Mouse (Mus musculus): Measurements from ENCODE around the gene Adarb1. TPM values are rescaled to one million over a fixed set of nuclear protein-coding genes. Genes with fewer than 3 reads are reported as not detected.

Adarb1 gene
- polyA plus RNA-seq, 1 experiment from 2014 or later = 41.0 TPM

DNA sequence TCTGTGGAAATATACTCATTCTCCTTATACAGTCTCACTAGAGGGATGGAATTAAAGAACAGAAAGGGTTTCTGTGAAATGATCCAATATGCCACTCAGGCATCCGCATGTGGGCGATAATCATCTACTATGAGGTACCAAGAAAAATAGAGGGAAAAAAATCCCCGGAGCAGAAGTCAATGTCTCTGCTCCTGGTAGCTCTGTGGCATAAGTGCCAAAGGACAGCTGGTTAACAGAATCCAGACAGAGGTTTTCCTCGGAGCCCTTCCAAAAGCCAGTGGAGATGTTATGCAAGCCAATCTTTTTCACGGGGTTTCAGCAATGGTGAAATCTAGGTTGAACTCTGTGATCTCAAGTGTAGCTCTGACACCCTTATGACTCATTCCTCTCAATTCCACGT lies 11.6 kb downstream of the Adarb1 start:
- ATAC-seq (ENCODE audit: borderline replicate concordance, extremely low read depth, low FRiP score, low TSS enrichment) = no peak
- H3K36me3 ChIP-seq = no peaks in the 10 kb centered on the region
- H3K27me3 ChIP-seq = no peaks in the 10 kb centered on the region
- H3K4me2 ChIP-seq = no peak overlapping the region
- WGBS = 67% methylated on average over 6 of the region's 6 CpGs
- H3K4me1 ChIP-seq = no peaks in the 10 kb centered on the region
- H3K4me3 ChIP-seq = no peak overlapping the region
- no peak overlapping the region for H3K27ac ChIP-seq
- no peak overlapping the region for H3K9ac ChIP-seq
- H3K9me3 ChIP-seq = no peaks in the 10 kb centered on the region

DNA sequence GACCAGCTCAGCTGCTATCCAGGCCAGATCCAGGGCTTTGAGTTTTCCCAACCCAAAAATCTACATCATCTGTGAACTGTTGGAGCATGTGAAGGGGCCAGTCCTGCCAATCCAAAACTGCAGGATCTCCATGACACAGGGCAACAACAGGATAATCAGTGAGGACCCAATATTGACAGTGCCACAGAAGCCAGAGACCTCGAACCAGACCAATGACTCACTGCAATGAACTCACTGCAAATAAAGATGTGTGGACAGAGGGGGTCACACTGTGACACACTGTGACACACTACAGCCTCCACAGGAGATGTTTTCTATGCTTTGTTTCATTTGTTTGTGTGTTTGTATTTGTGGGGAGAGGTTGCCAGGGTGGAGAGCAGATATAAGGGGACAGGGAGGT lies 15.6 kb downstream of the Adarb1 start:
- Histone ChIP-seq H3K9me3 (no peaks in the 10 kb centered on the region), H3K27me3 (no peaks in the 10 kb centered on the region), H3K4me1 (peaks cover 4% of the 10 kb centered on the region), H3K9ac (no peak overlapping the region), H3K36me3 (no peaks in the 10 kb centered on the region), H3K4me2 (no peak overlapping the region), H3K27ac (no peak overlapping the region), H3K4me3 (no peak overlapping the region)
- no peak for ATAC-seq (ENCODE audit: borderline replicate concordance, extremely low read depth, low FRiP score, low TSS enrichment)
- WGBS = 68% methylated on average over 1 of the region's 1 CpGs

DNA sequence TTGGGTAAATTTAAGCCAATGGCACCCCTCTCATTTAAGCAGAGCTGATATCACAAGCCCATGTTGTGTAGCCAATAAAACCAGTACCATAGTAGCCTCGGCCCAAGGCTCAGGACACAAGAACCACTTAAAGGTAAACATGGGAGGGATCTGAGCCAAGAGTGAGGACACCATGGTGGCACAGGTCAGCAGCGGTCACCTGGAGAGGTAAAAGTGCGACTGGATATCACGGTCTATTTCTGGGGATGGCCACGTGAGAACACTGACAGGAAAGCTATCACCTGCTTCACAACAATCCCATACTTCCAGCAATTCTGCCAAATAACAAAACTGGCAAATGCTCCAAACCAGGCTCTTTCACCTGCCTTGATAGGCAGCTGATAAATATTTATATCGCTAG lies 17.0 kb downstream of the Adarb1 start:
- Histone ChIP-seq H3K27ac (no peak overlapping the region), H3K4me1 (peaks cover 12% of the 10 kb centered on the region), H3K4me2 (no peak overlapping the region), H3K27me3 (no peaks in the 10 kb centered on the region), H3K4me3 (no peak overlapping the region), H3K9me3 (no peaks in the 10 kb centered on the region), H3K36me3 (no peaks in the 10 kb centered on the region), H3K9ac (no peak overlapping the region)
- no peak for ATAC-seq (ENCODE audit: borderline replicate concordance, extremely low read depth, low FRiP score, low TSS enrichment)
- WGBS = 85% methylated on average over 6 of the region's 6 CpGs

DNA sequence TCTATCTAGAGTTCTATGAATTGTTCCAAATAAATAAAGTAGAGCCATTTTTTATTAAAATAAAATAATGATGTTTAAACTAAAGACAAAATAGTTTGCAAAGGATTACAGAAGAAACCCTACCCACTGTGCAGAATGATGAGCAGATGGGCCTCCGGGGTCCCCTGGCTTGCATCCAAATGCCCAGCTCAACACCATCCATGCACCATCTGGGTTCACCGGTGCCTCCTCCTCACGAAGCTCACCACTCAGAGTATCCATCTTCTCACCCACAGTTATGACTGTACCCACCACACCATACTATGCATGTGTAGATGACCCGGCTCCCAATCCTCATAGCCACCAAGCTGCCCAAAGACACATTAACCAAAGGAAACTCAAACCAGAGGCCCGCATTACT lies 18.1 kb downstream of the Adarb1 start:
- H3K9me3 ChIP-seq = no peaks in the 10 kb centered on the region
- H3K9ac ChIP-seq = no peak overlapping the region
- H3K36me3 ChIP-seq = no peaks in the 10 kb centered on the region
- no peak overlapping the region for H3K4me3 ChIP-seq
- peaks cover 12% of the 10 kb centered on the region for H3K4me1 ChIP-seq
- 82% methylated on average over 5 of the region's 5 CpGs for WGBS
- ATAC-seq (ENCODE audit: borderline replicate concordance, extremely low read depth, low FRiP score, low TSS enrichment) = no peak
- no peak overlapping the region for H3K4me2 ChIP-seq
- H3K27me3 ChIP-seq = no peaks in the 10 kb centered on the region
- H3K27ac ChIP-seq = no peak overlapping the region

DNA sequence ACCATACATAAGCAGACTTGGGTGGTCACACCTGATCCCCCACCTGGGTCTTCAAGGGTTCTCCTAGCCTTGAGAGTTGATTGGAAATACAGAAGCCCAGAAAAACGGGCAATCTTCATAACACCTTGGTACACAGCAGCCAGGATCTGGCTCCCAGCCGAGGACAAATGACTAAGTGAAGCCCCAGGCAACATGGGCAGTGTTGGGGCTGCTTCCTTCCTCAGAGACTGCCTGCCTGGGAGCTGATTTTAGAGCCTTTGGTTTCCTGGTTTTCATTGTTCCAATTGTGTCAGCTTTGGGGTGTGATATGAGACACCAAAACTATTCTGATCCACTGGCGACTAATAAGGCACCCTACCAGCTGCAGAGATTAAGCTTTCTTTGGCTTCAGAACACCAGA lies 20.0 kb downstream of the Adarb1 start:
- Histone ChIP-seq H3K27me3 (no peaks in the 10 kb centered on the region), H3K4me3 (no peak overlapping the region), H3K27ac (no peak overlapping the region), H3K4me2 (no peak overlapping the region), H3K4me1 (peaks cover 12% of the 10 kb centered on the region), H3K9ac (no peak overlapping the region), H3K9me3 (no peaks in the 10 kb centered on the region), H3K36me3 (no peaks in the 10 kb centered on the region)
- no peak for ATAC-seq (ENCODE audit: borderline replicate concordance, extremely low read depth, low FRiP score, low TSS enrichment)
- WGBS = 61% methylated on average over 3 of the region's 3 CpGs

DNA sequence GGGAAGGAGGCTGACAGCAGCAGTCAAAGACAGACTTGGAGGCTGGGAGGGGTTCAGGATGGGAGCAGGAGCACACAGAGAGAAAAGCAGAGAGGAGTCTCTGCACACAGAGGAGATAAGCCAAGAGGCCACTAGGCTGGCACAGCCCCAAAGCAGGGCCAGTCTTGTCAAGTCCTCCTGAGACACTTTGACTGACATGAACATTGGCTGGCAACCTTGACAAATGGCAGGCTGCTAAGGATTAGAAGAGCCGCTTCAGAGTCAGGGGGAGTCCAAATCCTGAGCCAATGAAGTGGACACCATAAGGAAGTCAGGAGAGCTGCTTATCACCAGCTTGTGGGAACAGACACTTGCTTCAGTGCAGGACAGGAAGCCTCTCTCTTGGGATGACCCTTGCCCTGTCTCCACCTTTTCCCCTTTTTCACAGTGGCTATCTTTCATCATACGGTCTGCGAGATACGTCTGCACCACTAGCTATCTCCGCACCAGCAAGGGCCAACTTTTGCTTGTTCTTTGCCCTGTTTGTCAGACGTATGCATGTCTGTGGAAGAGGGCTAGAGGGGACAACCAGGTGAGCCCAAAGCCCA lies 20.9 kb downstream of the Adarb1 start:
- no peak for ATAC-seq (ENCODE audit: borderline replicate concordance, extremely low read depth, low FRiP score, low TSS enrichment)
- H3K27ac ChIP-seq = no peak overlapping the region
- H3K9ac ChIP-seq = no peak overlapping the region
- H3K4me2 ChIP-seq = no peak overlapping the region
- H3K27me3 ChIP-seq = no peaks in the 10 kb centered on the region
- no peaks in the 10 kb centered on the region for H3K9me3 ChIP-seq
- peaks cover 12% of the 10 kb centered on the region for H3K4me1 ChIP-seq
- H3K36me3 ChIP-seq = no peaks in the 10 kb centered on the region
- 70% methylated on average over 6 of the region's 6 CpGs for WGBS
- no peak overlapping the region for H3K4me3 ChIP-seq

DNA sequence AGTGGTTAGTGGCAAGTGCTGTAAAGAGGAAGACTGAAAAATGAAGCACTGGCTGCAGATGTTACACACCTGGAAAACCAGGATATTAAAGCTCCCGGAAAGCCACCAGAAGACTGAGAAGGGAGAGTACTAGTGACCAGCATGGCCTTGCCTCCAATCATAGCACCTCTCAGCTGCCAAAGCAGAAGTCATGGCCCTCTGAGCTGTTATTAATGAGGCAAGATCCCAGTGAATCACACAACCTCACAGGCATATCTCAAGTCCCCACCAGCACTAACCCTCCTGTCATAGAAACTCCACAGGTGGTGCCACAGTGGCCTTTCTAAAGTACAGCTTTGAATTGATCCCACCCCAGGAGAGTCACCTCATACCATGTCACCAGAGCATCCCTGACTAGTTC lies 22.1 kb downstream of the Adarb1 start:
- Histone ChIP-seq H3K36me3 (no peaks in the 10 kb centered on the region), H3K9me3 (no peaks in the 10 kb centered on the region), H3K27ac (no peak overlapping the region), H3K4me2 (no peak overlapping the region), H3K4me1 (peaks cover 12% of the 10 kb centered on the region), H3K27me3 (no peaks in the 10 kb centered on the region), H3K9ac (no peak overlapping the region), H3K4me3 (no peak overlapping the region)
- ATAC-seq (ENCODE audit: borderline replicate concordance, extremely low read depth, low FRiP score, low TSS enrichment) = no peak
- 76% methylated on average over 1 of the region's 1 CpGs for WGBS

DNA sequence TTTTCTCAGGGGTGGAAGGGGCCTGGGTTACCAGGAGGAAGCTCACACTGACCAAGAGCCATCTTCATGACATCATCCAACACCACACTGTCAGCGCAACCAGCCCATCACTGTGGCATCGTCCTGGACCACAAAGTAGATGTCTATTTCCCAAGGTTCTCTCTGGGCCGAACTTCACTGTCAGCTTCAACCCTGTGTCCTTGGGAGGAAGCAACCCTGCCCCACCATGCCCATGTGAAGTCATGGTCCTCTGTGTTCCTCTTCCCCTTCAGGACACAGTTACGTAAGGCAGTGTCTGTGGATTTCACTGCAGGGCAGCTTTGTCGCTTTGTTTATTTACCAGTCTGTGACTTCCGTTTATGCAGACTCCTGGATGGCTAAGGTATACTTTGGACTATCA lies 27.0 kb downstream of the Adarb1 start:
- Histone ChIP-seq H3K4me1 (no peaks in the 10 kb centered on the region), H3K27ac (no peak overlapping the region), H3K9ac (no peak overlapping the region), H3K9me3 (no peaks in the 10 kb centered on the region), H3K4me3 (no peak overlapping the region), H3K36me3 (no peaks in the 10 kb centered on the region), H3K4me2 (no peak overlapping the region), H3K27me3 (no peaks in the 10 kb centered on the region)
- ATAC-seq (ENCODE audit: borderline replicate concordance, extremely low read depth, low FRiP score, low TSS enrichment) = no peak
- 78% methylated on average over 6 of the region's 6 CpGs for WGBS

DNA sequence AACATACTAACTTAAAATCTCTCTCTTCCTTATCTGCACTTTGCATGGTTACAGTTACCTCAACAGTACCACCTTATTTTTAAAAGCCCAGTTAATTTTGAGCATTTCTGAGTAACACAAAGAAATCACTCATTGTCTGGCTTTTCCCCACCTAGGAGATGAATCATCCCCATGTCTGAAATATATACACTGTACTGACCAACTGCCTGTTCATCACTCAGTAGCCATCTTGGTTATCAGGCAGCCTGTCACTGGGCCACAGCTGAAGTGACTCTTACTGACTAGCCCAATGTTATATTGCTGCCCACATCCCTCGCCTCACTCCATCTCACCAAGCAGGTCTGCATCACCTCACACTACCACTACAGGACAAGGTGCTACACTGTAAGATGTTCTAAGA lies 30.5 kb downstream of the Adarb1 start:
- H3K9me3 ChIP-seq = no peaks in the 10 kb centered on the region
- no peaks in the 10 kb centered on the region for H3K27me3 ChIP-seq
- H3K4me3 ChIP-seq = no peak overlapping the region
- H3K36me3 ChIP-seq = no peaks in the 10 kb centered on the region
- no peaks in the 10 kb centered on the region for H3K4me1 ChIP-seq
- no peak for ATAC-seq (ENCODE audit: borderline replicate concordance, extremely low read depth, low FRiP score, low TSS enrichment)
- no peak overlapping the region for H3K27ac ChIP-seq
- 79% methylated on average over 1 of the region's 1 CpGs for WGBS
- H3K4me2 ChIP-seq = no peak overlapping the region
- no peak overlapping the region for H3K9ac ChIP-seq

DNA sequence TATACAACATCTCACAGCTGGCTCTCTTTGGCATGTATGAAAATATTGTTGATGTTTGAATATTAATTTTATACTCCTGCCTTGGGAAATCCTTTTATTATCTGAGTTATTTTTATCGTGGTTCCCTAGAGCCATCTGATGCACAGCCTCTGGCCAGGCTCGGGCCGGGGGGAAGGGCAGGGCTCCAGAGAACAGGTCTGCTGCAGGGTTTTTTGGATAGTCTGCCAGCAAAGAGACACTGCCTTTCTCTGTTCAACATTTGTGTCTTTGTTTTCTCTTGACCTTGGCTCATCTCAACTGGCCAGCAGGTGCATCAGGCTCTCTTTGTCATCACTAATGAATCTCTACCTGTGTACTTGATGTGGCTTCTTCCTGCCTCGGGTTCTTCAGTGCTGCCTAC lies 32.3 kb downstream of the Adarb1 start:
- Histone ChIP-seq H3K4me1 (peaks cover 4% of the 10 kb centered on the region; the same call in 1 of the 2 replicates), H3K9me3 (no peaks in the 10 kb centered on the region), H3K36me3 (no peaks in the 10 kb centered on the region), H3K4me2 (no peak overlapping the region), H3K27me3 (no peaks in the 10 kb centered on the region), H3K27ac (no peak overlapping the region), H3K9ac (no peak overlapping the region), H3K4me3 (no peak overlapping the region)
- 81% methylated on average over 4 of the region's 4 CpGs for WGBS
- ATAC-seq (ENCODE audit: borderline replicate concordance, extremely low read depth, low FRiP score, low TSS enrichment) = no peak

DNA sequence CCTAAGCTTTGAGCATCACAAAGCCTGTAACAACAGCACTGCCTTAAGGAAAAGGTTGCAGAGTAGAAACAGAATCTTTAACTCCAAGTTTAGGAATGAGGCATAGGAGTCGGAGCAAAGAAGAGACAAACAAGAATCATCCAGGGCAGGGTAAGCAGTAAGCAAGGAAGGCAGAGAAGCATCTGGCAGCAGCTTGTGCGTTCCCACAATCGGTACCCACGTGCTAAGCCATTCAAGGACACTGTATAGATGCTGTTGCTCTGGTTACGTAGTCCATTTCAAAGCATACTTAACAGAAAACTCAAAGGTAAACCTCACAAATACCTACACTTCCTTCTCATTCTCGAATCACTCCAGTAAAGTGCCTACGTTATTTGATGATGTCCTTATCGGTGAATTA lies 35.0 kb downstream of the Adarb1 start:
- no peaks in the 10 kb centered on the region for H3K9me3 ChIP-seq
- WGBS = 76% methylated on average over 8 of the region's 8 CpGs
- no peak overlapping the region for H3K27ac ChIP-seq
- no peak for ATAC-seq (ENCODE audit: borderline replicate concordance, extremely low read depth, low FRiP score, low TSS enrichment)
- no peaks in the 10 kb centered on the region for H3K27me3 ChIP-seq
- H3K4me1 ChIP-seq = peaks cover 4% of the 10 kb centered on the region; the same call in 1 of the 2 replicates
- no peak overlapping the region for H3K9ac ChIP-seq
- no peak overlapping the region for H3K4me3 ChIP-seq
- no peaks in the 10 kb centered on the region for H3K36me3 ChIP-seq
- no peak overlapping the region for H3K4me2 ChIP-seq

DNA sequence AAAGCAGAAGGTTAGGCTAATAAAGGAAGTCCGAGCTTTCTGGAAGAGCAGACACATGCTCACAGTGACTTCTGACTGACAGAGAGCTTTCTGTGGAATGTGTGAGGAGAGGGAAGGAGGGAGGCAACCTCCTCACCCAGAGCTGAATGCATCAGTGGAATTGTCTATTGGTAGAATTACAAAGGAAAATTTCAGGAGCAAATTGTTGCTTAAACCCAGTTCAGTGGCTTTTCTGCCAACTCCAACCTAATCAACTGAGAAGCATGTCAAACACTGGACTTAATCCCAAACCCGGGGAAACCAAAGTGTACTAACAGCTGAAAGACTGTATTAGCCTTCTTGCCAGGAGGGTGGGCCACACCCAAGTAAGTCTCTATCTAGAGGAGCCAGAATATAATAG lies 36.9 kb downstream of the Adarb1 start:
- Histone ChIP-seq H3K4me3 (no peak overlapping the region), H3K9ac (no peak overlapping the region), H3K27me3 (no peaks in the 10 kb centered on the region), H3K36me3 (no peaks in the 10 kb centered on the region), H3K4me1 (peaks cover 4% of the 10 kb centered on the region; the same call in 1 of the 2 replicates), H3K27ac (no peak overlapping the region), H3K9me3 (no peaks in the 10 kb centered on the region), H3K4me2 (no peak overlapping the region)
- no peak for ATAC-seq (ENCODE audit: borderline replicate concordance, extremely low read depth, low FRiP score, low TSS enrichment)
- 24% methylated on average over 2 of the region's 2 CpGs for WGBS

DNA sequence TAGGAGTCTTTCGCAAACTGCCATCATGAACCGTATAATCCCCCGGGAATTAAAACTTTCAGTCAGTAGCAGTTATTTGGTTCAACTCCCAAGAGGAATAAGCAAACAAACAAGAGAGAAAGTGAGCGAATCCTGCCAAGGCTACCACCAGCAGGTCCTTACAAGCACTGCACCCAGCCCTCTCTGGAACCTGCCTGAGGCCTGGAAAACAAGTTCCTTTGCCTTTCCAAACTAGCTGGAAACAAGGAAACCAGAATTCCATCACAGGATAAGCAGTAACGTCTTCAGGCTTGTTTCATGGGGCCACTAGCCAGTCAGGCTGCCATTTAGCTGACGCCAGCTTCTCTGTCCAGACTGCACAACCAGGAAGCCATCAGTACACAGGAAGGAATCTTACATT lies 37.4 kb downstream of the Adarb1 start:
- no peaks in the 10 kb centered on the region for H3K9me3 ChIP-seq
- H3K4me3 ChIP-seq = no peak overlapping the region
- no peak overlapping the region for H3K27ac ChIP-seq
- no peak overlapping the region for H3K4me2 ChIP-seq
- ATAC-seq (ENCODE audit: borderline replicate concordance, extremely low read depth, low FRiP score, low TSS enrichment) = no peak
- peaks cover 4% of the 10 kb centered on the region; the same call in 1 of the 2 replicates for H3K4me1 ChIP-seq
- no peaks in the 10 kb centered on the region for H3K36me3 ChIP-seq
- WGBS = 62% methylated on average over 6 of the region's 6 CpGs
- no peak overlapping the region for H3K9ac ChIP-seq
- H3K27me3 ChIP-seq = no peaks in the 10 kb centered on the region

Measured in lung, embryonic 15.5 days (tissue).